Mouse (Mus musculus): ENCODE measurements at regions not wholly inside any gene's neighbourhood (a gene's known extent, or its start where the extent isn't known, plus 50 kb on each side); places are given as distances from the start of the nearest gene placed in this dataset.

GRCm38 (mm10) chr4:134990651-134991050 lies 60.0 kb downstream of the Syf2 start:
- no peak for DNase-seq (ENCODE audit: low spot score)

GRCm38 (mm10) chr4:134993526-134994122 lies 62.9 kb downstream of the Syf2 start:
- no peak for DNase-seq (ENCODE audit: low spot score)

GRCm38 (mm10) chr4:134994205-134994604 lies 63.5 kb downstream of the Syf2 start:
- no peak for DNase-seq (ENCODE audit: low spot score)

- DNase-seq (ENCODE audit: low spot score): no peak
These were observed 64.0 kb downstream of the Syf2 start for GRCm38 (mm10) chr4:134994648-134995047.

GRCm38 (mm10) chr4:134995052-134995451 lies 64.4 kb downstream of the Syf2 start:
- peak; percentile 78 for DNase-seq (ENCODE audit: low spot score)

GRCm38 (mm10) chr4:134996121-134996520 lies 65.4 kb downstream of the Syf2 start:
- no peak for DNase-seq (ENCODE audit: low spot score)

- no peak for DNase-seq (ENCODE audit: low spot score)
These were observed 67.0 kb downstream of the Syf2 start for GRCm38 (mm10) chr4:134997461-134998434.

GRCm38 (mm10) chr4:134998928-134999658 lies 68.4 kb downstream of the Syf2 start:
- DNase-seq (ENCODE audit: low spot score): no peak

- no peak for DNase-seq (ENCODE audit: low spot score)
These were observed 71.6 kb downstream of the Syf2 start for GRCm38 (mm10) chr4:135002091-135002925.

- no peak for DNase-seq (ENCODE audit: low spot score)
These were observed 80.7 kb downstream of the Syf2 start for GRCm38 (mm10) chr4:135011365-135011764.

- no peak for DNase-seq (ENCODE audit: low spot score)
These were observed 82.2 kb downstream of the Syf2 start for GRCm38 (mm10) chr4:135012945-135013344.

GRCm38 (mm10) chr4:135013932-135014331 lies 83.2 kb downstream of the Syf2 start:
- DNase-seq (ENCODE audit: low spot score): peak; percentile 63

GRCm38 (mm10) chr4:135018018-135018417 lies 87.3 kb downstream of the Syf2 start:
- DNase-seq (ENCODE audit: low spot score): peak; percentile 78

GRCm38 (mm10) chr4:135019120-135019519 lies 88.4 kb downstream of the Syf2 start:
- DNase-seq (ENCODE audit: low spot score): no peak

GRCm38 (mm10) chr4:135020262-135020991 lies 89.7 kb downstream of the Syf2 start:
- no peak for DNase-seq (ENCODE audit: low spot score)

- no peak for DNase-seq (ENCODE audit: low spot score)
These were observed 92.5 kb downstream of the Syf2 start for GRCm38 (mm10) chr4:135023200-135023599.

GRCm38 (mm10) chr4:135025802-135026201 lies 94.7 kb upstream of the Runx3 start:
- no peak for DNase-seq (ENCODE audit: low spot score)

GRCm38 (mm10) chr4:135027136-135027535 lies 93.3 kb upstream of the Runx3 start:
- DNase-seq (ENCODE audit: low spot score): no peak

- no peak for DNase-seq (ENCODE audit: low spot score)
These were observed 90.7 kb upstream of the Runx3 start for GRCm38 (mm10) chr4:135029723-135030122.

GRCm38 (mm10) chr4:135032461-135032860 lies 88.0 kb upstream of the Runx3 start:
- no peak for DNase-seq (ENCODE audit: low spot score)

GRCm38 (mm10) chr4:135033302-135033701 lies 87.2 kb upstream of the Runx3 start:
- DNase-seq (ENCODE audit: low spot score): no peak
